Mouse (Mus musculus): ENCODE results near the gene Cdh15. TPM values are rescaled to one million over a fixed set of nuclear protein-coding genes. Genes with fewer than 3 reads are reported as not detected.
A peak's percentile ranks its signal among the peaks of the same experiment; 100 is the strongest.

Cdh15 gene
- polyA plus RNA-seq, 1 experiment from 2014 or later = 1.8 TPM

GRCm38 (mm10) chr8:122816965-122817364 is 30.8 kb upstream of the Cdh15 start:
- Histone ChIP-seq H3K36me3 (ENCODE audit: insufficient read depth, low read length) (no peaks in the 10 kb centered on the region; the same call in 1 of the 2 replicates), H3K4me1 (ENCODE audit: insufficient read depth, low read length) (peaks cover 12% of the 10 kb centered on the region), H3K27ac (ENCODE audit: low read length) (no peak overlapping the region), H3K9me3 (ENCODE audit: low read length) (no peaks in the 10 kb centered on the region), H3K27me3 (ENCODE audit: insufficient read depth, low read length) (no peaks in the 10 kb centered on the region), H3K9ac (replicated peaks; ENCODE audit: low read length) (no peak overlapping the region), H3K4me2 (replicated peaks; ENCODE audit: low read depth, low read length) (no peak overlapping the region), H3K4me3 (ENCODE audit: low read length) (no peak overlapping the region)
- ATAC-seq (ENCODE audit: low FRiP score, low TSS enrichment) = no peak
- 89% methylated on average over 6 of the region's 6 CpGs for WGBS

DNA sequence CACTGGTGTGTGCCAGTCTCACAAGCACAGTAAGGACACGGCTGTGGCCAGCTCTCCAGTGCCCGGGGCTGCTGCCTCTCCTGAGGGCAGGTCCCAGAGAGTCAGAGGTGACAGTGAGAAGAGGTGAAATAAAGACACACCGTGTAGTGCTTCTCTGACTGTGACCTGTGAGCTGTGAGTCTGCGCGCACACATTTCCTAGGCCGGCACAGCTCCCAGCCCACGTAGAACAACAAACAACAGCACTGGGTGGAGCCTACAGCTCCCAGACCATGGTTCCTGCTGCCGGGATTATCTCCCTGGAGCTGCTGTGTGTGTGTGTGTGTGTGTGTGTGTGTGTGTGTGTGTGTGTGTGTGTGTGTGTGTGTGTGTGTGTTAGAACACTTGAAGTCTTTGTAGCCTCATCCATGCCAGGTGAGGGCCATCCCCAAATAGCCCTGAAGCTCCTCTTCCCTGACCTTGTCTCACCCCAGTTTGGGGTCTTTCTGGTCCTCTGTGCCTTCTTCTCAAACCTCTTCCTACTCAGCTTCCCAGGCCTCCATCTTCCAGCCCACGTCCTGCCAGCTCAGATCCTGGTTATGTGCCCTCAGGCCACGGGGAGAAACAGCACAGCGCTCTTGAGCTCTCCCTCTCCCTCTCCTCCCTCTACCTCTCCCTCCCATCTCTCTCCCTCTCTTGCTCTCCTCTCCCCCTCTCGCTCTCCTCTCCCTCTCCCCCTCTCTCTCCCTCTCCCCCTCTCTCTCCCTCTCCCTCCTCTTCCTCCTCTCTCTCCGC is 29.9 kb upstream of the Cdh15 start:
- no peak for ATAC-seq (ENCODE audit: low FRiP score, low TSS enrichment)
- Histone ChIP-seq H3K36me3 (ENCODE audit: insufficient read depth, low read length) (no peaks in the 10 kb centered on the region; the same call in 1 of the 2 replicates), H3K9ac (replicated peaks; ENCODE audit: low read length) (no peak overlapping the region), H3K4me1 (ENCODE audit: insufficient read depth, low read length) (peaks cover 12% of the 10 kb centered on the region), H3K9me3 (ENCODE audit: low read length) (no peaks in the 10 kb centered on the region), H3K27me3 (ENCODE audit: insufficient read depth, low read length) (no peaks in the 10 kb centered on the region), H3K4me3 (ENCODE audit: low read length) (no peak overlapping the region), H3K27ac (ENCODE audit: low read length) (no peak overlapping the region), H3K4me2 (replicated peaks; ENCODE audit: low read depth, low read length) (no peak overlapping the region)
- WGBS = 40% methylated on average over 13 of the region's 13 CpGs

DNA sequence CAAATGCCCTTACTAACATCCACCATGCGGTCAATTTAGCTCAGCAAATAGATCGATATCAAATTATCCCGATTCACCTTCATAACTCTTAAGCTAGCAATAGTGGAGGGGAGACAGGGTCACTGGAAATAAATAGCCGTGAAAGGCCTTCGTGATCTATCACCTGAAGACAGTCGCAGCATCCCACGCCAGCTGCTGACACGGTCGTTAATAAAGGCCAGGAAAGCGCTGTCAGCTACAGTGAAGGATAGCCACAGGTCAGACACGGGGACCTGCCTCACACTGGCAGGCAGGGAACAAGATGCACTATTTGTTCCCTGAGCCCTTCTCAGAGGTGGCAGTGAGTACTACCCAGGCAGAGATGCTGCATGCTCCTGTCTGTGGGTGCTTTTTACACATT is 28.0 kb upstream of the Cdh15 start:
- no peak overlapping the region for H3K4me2 ChIP-seq (replicated peaks; ENCODE audit: low read depth, low read length)
- H3K9ac ChIP-seq (replicated peaks; ENCODE audit: low read length) = no peak overlapping the region
- peaks cover 12% of the 10 kb centered on the region for H3K4me1 ChIP-seq (ENCODE audit: insufficient read depth, low read length)
- 17% methylated on average over 11 of the region's 11 CpGs for WGBS
- H3K27ac ChIP-seq (ENCODE audit: low read length) = no peak overlapping the region
- no peak overlapping the region for H3K4me3 ChIP-seq (ENCODE audit: low read length)
- ATAC-seq (ENCODE audit: low FRiP score, low TSS enrichment) = 0 out of 2 replicates have a peak, but pooled peaks have one; percentile 23
- H3K27me3 ChIP-seq (ENCODE audit: insufficient read depth, low read length) = no peaks in the 10 kb centered on the region
- no peaks in the 10 kb centered on the region for H3K36me3 ChIP-seq (ENCODE audit: insufficient read depth, low read length)
- no peaks in the 10 kb centered on the region for H3K9me3 ChIP-seq (ENCODE audit: low read length)

- no peak for ATAC-seq (ENCODE audit: low FRiP score, low TSS enrichment)
These were observed 23.2 kb upstream of the Cdh15 start for GRCm38 (mm10) chr8:122824571-122824970.

GRCm38 (mm10) chr8:122824986-122825385 is 22.8 kb upstream of the Cdh15 start:
- Histone ChIP-seq H3K9ac (replicated peaks; ENCODE audit: low read length) (no peak overlapping the region), H3K27ac (ENCODE audit: low read length) (no peak overlapping the region), H3K9me3 (ENCODE audit: low read length) (no peaks in the 10 kb centered on the region), H3K27me3 (ENCODE audit: insufficient read depth, low read length) (no peaks in the 10 kb centered on the region), H3K4me2 (replicated peaks; ENCODE audit: low read depth, low read length) (no peak overlapping the region), H3K36me3 (ENCODE audit: insufficient read depth, low read length) (no peaks in the 10 kb centered on the region), H3K4me3 (ENCODE audit: low read length) (no peak overlapping the region), H3K4me1 (ENCODE audit: insufficient read depth, low read length) (peaks cover 17% of the 10 kb centered on the region)
- no peak for ATAC-seq (ENCODE audit: low FRiP score, low TSS enrichment)
- WGBS = 68% methylated on average over 9 of the region's 9 CpGs

More at GRCm38 (mm10) chr8:122824571-122824970, 23.2 kb upstream of the Cdh15 start:
- Histone ChIP-seq H3K4me2 (replicated peaks; ENCODE audit: low read depth, low read length) (no peak overlapping the region), H3K4me1 (ENCODE audit: insufficient read depth, low read length) (peaks cover 17% of the 10 kb centered on the region), H3K9me3 (ENCODE audit: low read length) (no peaks in the 10 kb centered on the region), H3K27ac (ENCODE audit: low read length) (no peak overlapping the region), H3K27me3 (ENCODE audit: insufficient read depth, low read length) (no peaks in the 10 kb centered on the region), H3K4me3 (ENCODE audit: low read length) (no peak overlapping the region), H3K36me3 (ENCODE audit: insufficient read depth, low read length) (no peaks in the 10 kb centered on the region), H3K9ac (replicated peaks; ENCODE audit: low read length) (no peak overlapping the region)
- WGBS = 40% methylated on average over 5 of the region's 5 CpGs

DNA sequence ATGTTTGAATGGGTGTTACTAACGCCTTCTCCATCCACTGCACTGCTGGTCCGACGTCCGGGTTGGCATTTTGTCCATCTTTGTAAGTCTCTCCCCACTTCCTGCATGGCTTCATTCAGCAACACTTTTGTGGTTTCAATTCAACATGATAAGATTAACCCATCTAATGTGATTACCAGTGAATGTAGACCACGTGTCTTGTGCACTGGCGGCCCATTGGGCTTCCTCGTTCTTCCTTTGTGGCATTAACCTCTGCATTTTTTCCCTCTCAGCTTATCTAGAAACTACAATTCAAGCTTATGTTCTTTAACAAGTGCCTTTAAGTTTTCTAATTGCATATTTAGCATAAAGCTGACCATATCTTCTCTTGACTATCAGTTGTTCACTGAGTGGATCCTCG is 22.4 kb upstream of the Cdh15 start:
- WGBS = 81% methylated on average over 8 of the region's 8 CpGs
- H3K9me3 ChIP-seq (ENCODE audit: low read length) = no peaks in the 10 kb centered on the region
- no peaks in the 10 kb centered on the region for H3K36me3 ChIP-seq (ENCODE audit: insufficient read depth, low read length)
- no peak overlapping the region for H3K4me2 ChIP-seq (replicated peaks; ENCODE audit: low read depth, low read length)
- peaks cover 17% of the 10 kb centered on the region for H3K4me1 ChIP-seq (ENCODE audit: insufficient read depth, low read length)
- H3K9ac ChIP-seq (replicated peaks; ENCODE audit: low read length) = no peak overlapping the region
- H3K4me3 ChIP-seq (ENCODE audit: low read length) = no peak overlapping the region
- ATAC-seq (ENCODE audit: low FRiP score, low TSS enrichment) = no peak
- H3K27me3 ChIP-seq (ENCODE audit: insufficient read depth, low read length) = no peaks in the 10 kb centered on the region
- H3K27ac ChIP-seq (ENCODE audit: low read length) = no peak overlapping the region

DNA sequence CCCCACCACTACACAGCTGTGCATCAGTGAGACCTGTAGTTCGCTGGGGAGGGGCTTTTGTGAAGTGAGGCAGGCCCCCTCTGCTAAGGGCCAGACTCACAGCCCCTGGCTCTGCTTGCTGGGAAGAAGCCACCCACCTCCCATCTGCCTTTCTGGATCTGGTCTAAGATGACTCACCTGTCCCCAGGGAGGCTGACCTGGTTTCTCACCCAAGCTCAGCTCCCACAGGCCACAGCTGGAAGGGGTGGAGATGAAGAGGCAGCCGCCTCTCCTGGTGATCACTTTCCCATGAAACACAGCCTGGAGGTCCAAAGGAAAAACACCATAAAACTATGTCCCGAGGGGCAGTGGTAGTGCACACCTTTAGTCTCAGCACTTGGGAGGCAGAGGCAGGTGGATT is 18.4 kb upstream of the Cdh15 start:
- Histone ChIP-seq H3K4me2 (replicated peaks; ENCODE audit: low read depth, low read length) (no peak overlapping the region), H3K4me1 (ENCODE audit: insufficient read depth, low read length) (peaks cover 10% of the 10 kb centered on the region), H3K27ac (ENCODE audit: low read length) (no peak overlapping the region), H3K4me3 (ENCODE audit: low read length) (no peak overlapping the region), H3K36me3 (ENCODE audit: insufficient read depth, low read length) (no peaks in the 10 kb centered on the region), H3K27me3 (ENCODE audit: insufficient read depth, low read length) (no peaks in the 10 kb centered on the region), H3K9ac (replicated peaks; ENCODE audit: low read length) (no peak overlapping the region), H3K9me3 (ENCODE audit: low read length) (no peaks in the 10 kb centered on the region)
- ATAC-seq (ENCODE audit: low FRiP score, low TSS enrichment) = no peak
- 59% methylated on average over 3 of the region's 3 CpGs for WGBS

- Histone ChIP-seq H3K4me2 (replicated peaks; ENCODE audit: low read depth, low read length) (no peak overlapping the region), H3K9ac (replicated peaks; ENCODE audit: low read length) (no peak overlapping the region), H3K9me3 (ENCODE audit: low read length) (no peaks in the 10 kb centered on the region), H3K27me3 (ENCODE audit: insufficient read depth, low read length) (no peaks in the 10 kb centered on the region), H3K27ac (ENCODE audit: low read length) (no peak overlapping the region), H3K4me3 (ENCODE audit: low read length) (no peak overlapping the region), H3K36me3 (ENCODE audit: insufficient read depth, low read length) (no peaks in the 10 kb centered on the region), H3K4me1 (ENCODE audit: insufficient read depth, low read length) (peaks cover 10% of the 10 kb centered on the region)
- WGBS = 42% methylated on average over 8 of the region's 8 CpGs
- ATAC-seq (ENCODE audit: low FRiP score, low TSS enrichment) = peak; percentile 67
These were observed 17.3 kb upstream of the Cdh15 start for GRCm38 (mm10) chr8:122830349-122831061.

- no peak overlapping the region for H3K9ac ChIP-seq (replicated peaks; ENCODE audit: low read length)
- H3K36me3 ChIP-seq (ENCODE audit: insufficient read depth, low read length) = no peaks in the 10 kb centered on the region
- no peak overlapping the region for H3K4me3 ChIP-seq (ENCODE audit: low read length)
- no peak for ATAC-seq (ENCODE audit: low FRiP score, low TSS enrichment)
- H3K4me1 ChIP-seq (ENCODE audit: insufficient read depth, low read length) = no peaks in the 10 kb centered on the region
- H3K9me3 ChIP-seq (ENCODE audit: low read length) = no peaks in the 10 kb centered on the region
- H3K27me3 ChIP-seq (ENCODE audit: insufficient read depth, low read length) = no peaks in the 10 kb centered on the region
- H3K4me2 ChIP-seq (replicated peaks; ENCODE audit: low read depth, low read length) = no peak overlapping the region
- WGBS = 87% methylated on average over 8 of the region's 8 CpGs
- no peak overlapping the region for H3K27ac ChIP-seq (ENCODE audit: low read length)
These were observed 13.3 kb upstream of the Cdh15 start for GRCm38 (mm10) chr8:122834416-122834815.

GRCm38 (mm10) chr8:122834971-122835370 is 12.8 kb upstream of the Cdh15 start:
- Histone ChIP-seq H3K9me3 (ENCODE audit: low read length) (no peaks in the 10 kb centered on the region), H3K9ac (replicated peaks; ENCODE audit: low read length) (no peak overlapping the region), H3K4me1 (ENCODE audit: insufficient read depth, low read length) (no peaks in the 10 kb centered on the region), H3K36me3 (ENCODE audit: insufficient read depth, low read length) (no peaks in the 10 kb centered on the region), H3K27me3 (ENCODE audit: insufficient read depth, low read length) (no peaks in the 10 kb centered on the region), H3K4me3 (ENCODE audit: low read length) (no peak overlapping the region), H3K27ac (ENCODE audit: low read length) (no peak overlapping the region), H3K4me2 (replicated peaks; ENCODE audit: low read depth, low read length) (no peak overlapping the region)
- ATAC-seq (ENCODE audit: low FRiP score, low TSS enrichment) = peak; percentile 54; the same call in 1 of the 2 replicates
- WGBS = 37% methylated on average over 8 of the region's 8 CpGs

All from kidney, embryonic 16.5 days (tissue).